17 mouse cellular contexts compared by ENCODE assay signal in the genomic region with DNA sequence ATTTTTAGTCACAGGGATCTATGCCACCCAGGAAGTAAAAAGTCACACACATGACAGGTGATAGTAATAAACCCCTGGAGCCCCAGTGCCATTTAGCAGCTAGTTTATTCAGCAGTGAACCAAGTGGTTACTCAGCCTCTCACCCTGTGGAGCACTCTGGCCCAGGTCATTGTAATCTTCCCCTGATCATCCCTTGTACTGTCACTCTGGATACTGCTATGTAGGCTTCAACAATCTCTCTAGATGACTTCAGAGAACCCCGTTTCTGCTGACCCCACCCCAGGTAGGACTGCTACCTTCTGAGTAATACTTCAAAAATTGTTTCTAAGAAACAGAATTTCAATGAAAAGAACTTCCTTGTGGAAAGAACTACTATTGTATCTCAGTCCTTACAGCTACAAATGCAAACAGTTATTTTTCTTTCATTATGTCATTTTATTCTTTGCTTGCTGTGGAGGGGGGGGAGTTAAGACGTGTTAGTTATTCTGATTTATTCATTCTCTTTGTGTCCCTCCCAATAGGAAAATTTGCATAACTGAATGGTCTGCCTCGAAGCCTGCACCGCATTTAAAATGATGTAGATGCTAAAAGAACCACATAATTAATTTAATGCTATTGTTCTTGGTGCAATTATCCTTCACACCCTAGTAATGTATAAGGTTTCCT.
"Had no signal": no experiment of that assay in that cellular context is flagged by ENCODE, and none has a peak within 500 bp of the region (broad histone marks: within the 10 kb centered on the region; RNA-seq: fewer than 3 reads in every experiment).

No protein-coding gene starts in this region.

- H3K9me3 ChIP-seq: liver, embryonic 13.5 days; neural tube, embryonic 12.5 days; neural tube, embryonic 15.5 days had no signal

- H3K27me3 ChIP-seq: liver, embryonic 13.5 days; neural tube, embryonic 12.5 days; neural tube, embryonic 15.5 days had no signal

- H3K27ac ChIP-seq: liver, embryonic 13.5 days; neural tube, embryonic 12.5 days; neural tube, embryonic 15.5 days; stomach, postnatal 0 days had no signal

- H3K36me3 ChIP-seq: liver, embryonic 13.5 days; neural tube, embryonic 12.5 days; neural tube, embryonic 15.5 days had no signal

- H3K9ac ChIP-seq: liver, embryonic 13.5 days; neural tube, embryonic 12.5 days; neural tube, embryonic 15.5 days had no signal

- H3K4me2 ChIP-seq: liver, embryonic 13.5 days; midbrain, embryonic 11.5 days; neural tube, embryonic 12.5 days; neural tube, embryonic 15.5 days had no signal

- H3K4me3 ChIP-seq: liver, embryonic 13.5 days; neural tube, embryonic 12.5 days; neural tube, embryonic 15.5 days had no signal

- DNase-seq: kidney, adult 9 months; kidney, postnatal 14 days; kidney, postnatal 4 days; liver, embryonic 13.5 days; lung, adult 2 months; lung, postnatal 14 days; lung, postnatal 4 days; right cerebral cortex, adult 18-20 months; right cerebral cortex, postnatal 14 days; right cerebral cortex, postnatal 4 days; thymus, adult 2 months; thymus, postnatal 14 days; thymus, postnatal 4 days had no signal

- H3K4me1 ChIP-seq: liver, embryonic 13.5 days; neural tube, embryonic 12.5 days; neural tube, embryonic 15.5 days had no signal
